Mouse (Mus musculus): ENCODE measurements around the gene Ppat. TPM values are rescaled to one million over a fixed set of nuclear protein-coding genes. Genes with fewer than 3 reads are reported as not detected.
"Not testable (repeated sequence)": the region's sequence is repeated elsewhere in the genome, so short reads cannot be mapped to it uniquely, and the experiment has no call there.

The Ppat gene
- polyA plus RNA-seq, 1 experiment from 2014 or later = 13.7 TPM

DNA sequence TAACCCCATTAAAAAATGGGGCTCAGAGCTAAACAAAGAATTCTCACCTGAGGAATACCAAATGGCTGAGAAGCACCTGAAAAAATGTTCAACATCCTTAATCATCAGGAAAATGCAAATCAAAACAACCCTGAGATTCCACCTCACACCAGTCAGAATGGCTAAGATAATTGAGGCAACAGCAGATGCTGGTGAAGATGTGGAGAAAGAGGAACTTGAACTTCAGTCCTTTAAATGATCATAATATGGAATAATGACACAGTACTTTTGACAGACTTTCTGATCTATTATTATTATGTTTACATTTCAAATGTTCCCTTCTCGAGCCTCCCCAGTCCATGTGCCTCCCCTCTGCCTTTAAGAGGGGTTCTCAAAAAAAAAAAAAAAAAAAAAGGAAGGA lies 19.7 kb upstream of the Ppat start:
- not testable (repeated sequence) for H3K4me3 ChIP-seq (replicated peaks; ENCODE audit: low read length); ATAC-seq (ENCODE audit: low FRiP score); DNase-seq (ENCODE audit: low spot score); H3K4me2 ChIP-seq (replicated peaks); H3K9me3 ChIP-seq (ENCODE audit: control insufficient read depth, low read length); H3K27ac ChIP-seq; H3K9ac ChIP-seq; H3K27me3 ChIP-seq (ENCODE audit: control insufficient read depth, insufficient read depth, low read length)
- Histone ChIP-seq H3K36me3 (replicated peaks; ENCODE audit: control insufficient read depth, insufficient read depth) (peaks cover 39% of the 10 kb centered on the region), H3K4me1 (replicated peaks; ENCODE audit: control insufficient read depth, insufficient read depth, low read length) (peaks cover 15% of the 10 kb centered on the region)
- 93% methylated on average over 1 of the region's 1 CpGs for WGBS

DNA sequence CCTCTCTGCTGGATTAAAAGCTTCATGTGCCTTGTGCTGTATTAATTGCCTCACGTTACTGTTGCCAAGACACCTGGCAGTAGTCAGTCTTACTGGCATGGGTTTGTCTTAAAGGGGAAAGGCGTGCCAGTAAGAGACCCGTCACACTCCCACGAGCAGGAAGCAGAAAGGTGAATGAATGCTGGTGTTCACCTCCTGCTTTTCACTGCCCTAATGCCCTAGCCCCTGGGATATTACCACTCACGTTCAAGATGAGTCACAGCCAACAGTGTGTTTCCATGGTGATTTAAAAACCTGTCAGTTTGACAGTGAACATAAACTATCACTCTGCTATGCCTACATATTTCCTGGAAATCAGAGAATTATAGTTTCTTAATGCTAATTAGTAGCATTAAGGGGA lies 17.9 kb upstream of the Ppat start:
- H3K4me3 ChIP-seq (replicated peaks; ENCODE audit: low read length) = no peak overlapping the region
- H3K27me3 ChIP-seq (ENCODE audit: control insufficient read depth, insufficient read depth, low read length) = no peaks in the 10 kb centered on the region
- H3K9me3 ChIP-seq (ENCODE audit: control insufficient read depth, low read length) = no peaks in the 10 kb centered on the region
- no peak for ATAC-seq (ENCODE audit: low FRiP score)
- DNase-seq (ENCODE audit: low spot score) = no peak
- 79% methylated on average over 5 of the region's 5 CpGs for WGBS
- H3K4me1 ChIP-seq (replicated peaks; ENCODE audit: control insufficient read depth, insufficient read depth, low read length) = peaks cover 7% of the 10 kb centered on the region
- H3K27ac ChIP-seq = no peak overlapping the region
- H3K4me2 ChIP-seq (replicated peaks) = no peak overlapping the region
- H3K36me3 ChIP-seq (replicated peaks; ENCODE audit: control insufficient read depth, insufficient read depth) = peaks cover 57% of the 10 kb centered on the region
- no peak overlapping the region for H3K9ac ChIP-seq

DNA sequence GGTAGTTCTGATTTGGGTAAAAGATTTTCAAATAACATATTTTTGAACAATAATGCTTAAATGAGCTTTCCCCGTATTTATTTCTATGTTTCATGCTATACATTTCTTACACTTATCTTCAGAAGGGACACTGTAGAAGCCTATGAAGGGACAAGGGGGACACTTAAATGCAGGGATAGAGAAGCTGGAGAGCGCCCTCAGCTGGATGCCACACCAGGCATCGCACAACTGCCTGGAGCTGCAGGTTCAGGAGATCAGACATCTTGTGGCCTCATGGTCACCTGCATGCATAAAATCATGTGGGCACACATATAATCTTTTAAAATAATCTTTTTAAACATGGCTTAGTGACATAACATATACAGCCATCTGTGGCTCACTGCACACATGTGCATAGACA lies 13.3 kb upstream of the Ppat start:
- H3K36me3 ChIP-seq (replicated peaks; ENCODE audit: control insufficient read depth, insufficient read depth) = peaks cover 97% of the 10 kb centered on the region
- ATAC-seq (ENCODE audit: low FRiP score) = no peak
- over 99% methylated on average over 3 of the region's 3 CpGs for WGBS

DNA sequence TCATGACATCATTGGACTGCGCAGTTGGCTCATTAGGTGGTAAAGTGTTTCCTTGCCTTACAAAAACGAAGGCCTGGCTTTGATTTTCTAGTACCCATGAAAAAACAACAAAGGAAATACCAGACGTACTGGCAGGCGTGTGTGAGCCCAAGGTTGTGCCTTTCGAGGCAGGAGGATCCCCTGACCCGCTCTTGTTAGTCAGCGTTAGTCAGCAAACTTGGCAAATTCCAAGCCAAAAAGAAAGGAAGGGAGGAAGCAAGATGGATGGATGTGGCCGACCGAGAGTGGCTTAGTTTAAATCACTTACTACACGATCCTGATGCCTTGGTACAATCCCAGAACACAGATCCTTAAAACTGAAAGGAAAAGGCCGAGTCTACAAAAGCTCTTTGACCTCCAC lies 11.2 kb upstream of the Ppat start:
- Histone ChIP-seq H3K9me3 (ENCODE audit: control insufficient read depth, low read length) (no peaks in the 10 kb centered on the region), H3K4me2 (replicated peaks) (no peak overlapping the region), H3K4me1 (replicated peaks; ENCODE audit: control insufficient read depth, insufficient read depth, low read length) (no peaks in the 10 kb centered on the region), H3K36me3 (replicated peaks; ENCODE audit: control insufficient read depth, insufficient read depth) (peaks cover 95% of the 10 kb centered on the region), H3K27ac (no peak overlapping the region), H3K4me3 (replicated peaks; ENCODE audit: low read length) (no peak overlapping the region), H3K9ac (no peak overlapping the region), H3K27me3 (ENCODE audit: control insufficient read depth, insufficient read depth, low read length) (no peaks in the 10 kb centered on the region)
- no peak for DNase-seq (ENCODE audit: low spot score)
- 83% methylated on average over 11 of the region's 11 CpGs for WGBS
- ATAC-seq (ENCODE audit: low FRiP score) = no peak

More for the DNA sequence above, 13.3 kb upstream of the Ppat start:
- Histone ChIP-seq H3K4me1 (replicated peaks; ENCODE audit: control insufficient read depth, insufficient read depth, low read length) (no peaks in the 10 kb centered on the region), H3K27ac (no peak overlapping the region), H3K4me2 (replicated peaks) (no peak overlapping the region), H3K4me3 (replicated peaks; ENCODE audit: low read length) (no peak overlapping the region), H3K9ac (no peak overlapping the region), H3K9me3 (ENCODE audit: control insufficient read depth, low read length) (no peaks in the 10 kb centered on the region), H3K27me3 (ENCODE audit: control insufficient read depth, insufficient read depth, low read length) (no peaks in the 10 kb centered on the region)
- no peak for DNase-seq (ENCODE audit: low spot score)

DNA sequence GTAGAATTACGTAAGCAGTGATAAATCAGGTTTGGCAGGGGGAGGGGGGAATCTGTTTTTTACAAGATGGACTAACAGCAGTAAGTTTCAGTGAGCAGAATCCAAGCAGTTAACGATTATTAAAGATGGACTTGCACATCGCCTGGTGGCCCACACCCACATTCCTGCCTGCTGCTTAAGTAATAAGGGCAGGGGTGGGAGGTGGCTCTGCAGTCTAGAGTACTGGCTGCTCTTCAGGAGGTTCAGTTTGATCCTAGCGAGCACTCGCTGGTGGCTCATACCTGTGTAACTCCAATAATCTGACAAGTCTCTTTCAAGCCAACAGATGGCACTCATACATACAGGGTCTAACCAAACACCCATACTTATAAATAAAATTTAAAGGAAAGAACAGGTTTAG lies 8.2 kb upstream of the Ppat start:
- no peak overlapping the region for H3K27ac ChIP-seq
- H3K9me3 ChIP-seq (ENCODE audit: control insufficient read depth, low read length) = no peaks in the 10 kb centered on the region
- H3K4me3 ChIP-seq (replicated peaks; ENCODE audit: low read length) = no peak overlapping the region
- H3K4me2 ChIP-seq (replicated peaks) = no peak overlapping the region
- ATAC-seq (ENCODE audit: low FRiP score) (no peak), DNase-seq (ENCODE audit: low spot score) (no peak)
- peaks cover 81% of the 10 kb centered on the region for H3K36me3 ChIP-seq (replicated peaks; ENCODE audit: control insufficient read depth, insufficient read depth)
- H3K9ac ChIP-seq = no peak overlapping the region
- WGBS = 84% methylated on average over 5 of the region's 5 CpGs
- H3K4me1 ChIP-seq (replicated peaks; ENCODE audit: control insufficient read depth, insufficient read depth, low read length) = no peaks in the 10 kb centered on the region
- H3K27me3 ChIP-seq (ENCODE audit: control insufficient read depth, insufficient read depth, low read length) = no peaks in the 10 kb centered on the region

DNA sequence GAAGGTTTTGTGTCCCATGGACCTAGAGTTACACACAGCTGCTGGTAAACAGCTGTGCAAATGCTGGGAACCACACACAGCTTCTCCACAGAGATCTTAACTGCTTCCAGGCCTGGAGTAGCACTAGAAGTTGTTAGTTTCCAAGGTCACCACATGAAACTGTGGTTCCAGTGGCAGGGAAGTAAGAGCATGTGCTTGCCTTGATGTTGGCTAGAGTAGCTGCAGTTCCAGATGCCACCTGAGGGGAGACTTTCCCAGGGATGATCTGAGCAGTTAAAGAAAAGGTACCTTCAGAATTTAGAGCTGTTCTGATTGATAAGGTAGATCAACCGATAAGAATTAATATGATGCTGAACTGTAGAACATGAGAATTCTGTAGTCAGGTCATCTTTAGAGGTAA lies 6.6 kb upstream of the Ppat start:
- Histone ChIP-seq H3K27me3 (ENCODE audit: control insufficient read depth, insufficient read depth, low read length) (no peaks in the 10 kb centered on the region), H3K36me3 (replicated peaks; ENCODE audit: control insufficient read depth, insufficient read depth) (peaks cover 65% of the 10 kb centered on the region), H3K4me1 (replicated peaks; ENCODE audit: control insufficient read depth, insufficient read depth, low read length) (peaks cover under 1% of the 10 kb centered on the region; the same call in 1 of the 2 replicates), H3K9me3 (ENCODE audit: control insufficient read depth, low read length) (no peaks in the 10 kb centered on the region), H3K4me3 (replicated peaks; ENCODE audit: low read length) (no peak overlapping the region), H3K27ac (no peak overlapping the region), H3K9ac (no peak overlapping the region), H3K4me2 (replicated peaks) (no peak overlapping the region)
- ATAC-seq (ENCODE audit: low FRiP score) (no peak), DNase-seq (ENCODE audit: low spot score) (no peak)
- WGBS = 94% methylated on average over 1 of the region's 1 CpGs

DNA sequence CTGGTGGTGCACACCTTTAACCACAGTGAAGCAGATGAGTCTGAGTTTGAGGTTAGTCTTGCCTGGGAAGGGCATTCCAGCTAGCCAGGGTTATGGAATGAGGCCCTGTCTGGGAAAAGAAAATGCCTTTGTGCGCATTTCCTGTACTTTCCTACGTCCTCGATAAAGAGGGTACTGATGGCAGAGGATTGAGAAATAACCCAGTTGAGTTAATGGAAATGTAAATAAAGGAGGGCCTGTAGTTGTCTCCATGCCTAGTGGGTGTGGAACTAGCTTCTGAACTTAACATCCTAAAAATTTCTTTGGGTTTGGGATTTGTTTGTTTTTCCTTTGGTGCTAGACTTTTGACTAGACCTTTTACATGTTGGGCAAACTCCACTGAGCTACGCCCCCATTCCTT lies 4.1 kb upstream of the Ppat start:
- ATAC-seq (ENCODE audit: low FRiP score) = no peak
- WGBS = 92% methylated on average over 4 of the region's 4 CpGs
- H3K9ac ChIP-seq = no peak overlapping the region

DNA sequence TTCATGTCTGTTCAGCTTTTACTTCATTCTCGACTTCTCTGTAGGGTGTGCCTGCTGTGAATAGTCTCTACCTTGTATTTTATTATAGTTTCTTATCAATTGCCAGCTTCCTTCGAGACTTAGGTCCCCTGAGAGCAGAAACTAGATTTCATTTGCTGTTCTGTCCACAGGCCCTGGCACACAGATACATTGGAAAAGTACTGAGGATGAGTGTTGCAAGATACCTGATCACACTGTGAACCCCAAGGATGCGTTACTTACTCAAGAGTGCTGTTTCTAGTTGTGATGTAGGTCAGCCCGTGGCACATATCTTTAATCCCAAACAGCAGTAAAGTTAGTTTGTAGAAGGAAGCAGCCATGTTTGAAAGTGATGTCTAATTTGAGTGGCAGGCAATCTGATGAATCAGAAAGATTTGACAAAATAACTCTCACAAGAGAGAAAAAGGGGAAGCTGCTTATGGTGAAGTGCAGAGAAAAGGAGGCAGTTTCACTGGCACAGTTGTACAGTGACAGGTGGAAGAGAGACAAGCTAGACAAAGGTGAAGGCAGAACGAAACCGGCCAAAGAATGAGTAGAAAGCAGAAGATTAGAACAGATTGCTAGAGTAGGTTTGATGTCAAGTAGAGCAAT lies 3.0 kb upstream of the Ppat start:
- no peak for ATAC-seq (ENCODE audit: low FRiP score)
- Histone ChIP-seq H3K9ac (no peak overlapping the region), H3K36me3 (replicated peaks; ENCODE audit: control insufficient read depth, insufficient read depth) (peaks cover 29% of the 10 kb centered on the region), H3K4me3 (replicated peaks; ENCODE audit: low read length) (no peak overlapping the region), H3K27me3 (ENCODE audit: control insufficient read depth, insufficient read depth, low read length) (no peaks in the 10 kb centered on the region), H3K4me1 (replicated peaks; ENCODE audit: control insufficient read depth, insufficient read depth, low read length) (peaks cover 21% of the 10 kb centered on the region), H3K27ac (no peak overlapping the region), H3K4me2 (replicated peaks) (no peak overlapping the region), H3K9me3 (ENCODE audit: control insufficient read depth, low read length) (no peaks in the 10 kb centered on the region)
- WGBS = 88% methylated on average over 6 of the region's 6 CpGs
- DNase-seq (ENCODE audit: low spot score) = no peak

More for the DNA sequence above, 4.1 kb upstream of the Ppat start:
- Histone ChIP-seq H3K4me3 (replicated peaks; ENCODE audit: low read length) (no peak overlapping the region), H3K4me2 (replicated peaks) (no peak overlapping the region), H3K36me3 (replicated peaks; ENCODE audit: control insufficient read depth, insufficient read depth) (peaks cover 40% of the 10 kb centered on the region), H3K27ac (no peak overlapping the region), H3K27me3 (ENCODE audit: control insufficient read depth, insufficient read depth, low read length) (no peaks in the 10 kb centered on the region), H3K9me3 (ENCODE audit: control insufficient read depth, low read length) (no peaks in the 10 kb centered on the region), H3K4me1 (replicated peaks; ENCODE audit: control insufficient read depth, insufficient read depth, low read length) (peaks cover 11% of the 10 kb centered on the region)
- no peak for DNase-seq (ENCODE audit: low spot score)

DNA sequence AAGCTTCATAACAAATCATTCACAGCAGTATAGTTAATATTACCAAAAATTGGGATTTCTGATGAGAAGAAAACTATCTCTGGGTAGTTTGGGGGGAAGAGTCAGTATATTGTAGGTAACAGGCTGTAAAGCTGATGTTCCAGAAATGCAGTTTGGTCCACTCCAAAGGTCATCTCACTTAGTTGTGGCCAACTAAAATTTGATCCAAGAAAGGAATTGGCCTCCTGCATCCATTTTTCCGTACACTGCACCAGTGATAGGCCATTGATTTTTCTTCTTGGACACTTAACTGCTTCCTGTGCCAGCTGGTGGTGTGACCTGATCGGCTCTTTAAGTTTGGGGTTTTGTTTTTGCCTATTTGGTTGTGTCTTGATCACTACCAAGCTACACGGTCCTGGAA lies 2.4 kb upstream of the Ppat start:
- Histone ChIP-seq H3K27me3 (ENCODE audit: control insufficient read depth, insufficient read depth, low read length) (no peaks in the 10 kb centered on the region), H3K27ac (no peak overlapping the region), H3K4me3 (replicated peaks; ENCODE audit: low read length) (no peak overlapping the region), H3K9ac (no peak overlapping the region), H3K4me1 (replicated peaks; ENCODE audit: control insufficient read depth, insufficient read depth, low read length) (peaks cover 22% of the 10 kb centered on the region), H3K36me3 (replicated peaks; ENCODE audit: control insufficient read depth, insufficient read depth) (peaks cover 25% of the 10 kb centered on the region), H3K9me3 (ENCODE audit: control insufficient read depth, low read length) (no peaks in the 10 kb centered on the region), H3K4me2 (replicated peaks) (no peak overlapping the region)
- ATAC-seq (ENCODE audit: low FRiP score) (no peak), DNase-seq (ENCODE audit: low spot score) (no peak)
- 77% methylated on average over 3 of the region's 3 CpGs for WGBS
